Mouse (Mus musculus): ENCODE results near the gene Gsdma.
A peak's percentile ranks its signal among the peaks of the same experiment; 100 is the strongest.
"Not testable (repeated sequence)": the region's sequence is repeated elsewhere in the genome, so short reads cannot be mapped to it uniquely, and the experiment has no call there.

The Gsdma gene

GRCm38 (mm10) chr11:98709001-98709741 is 45.0 kb downstream of the Gsdma start:
- no peak for DNase-seq (ENCODE audit: low spot score in 2 of 2)

DNA sequence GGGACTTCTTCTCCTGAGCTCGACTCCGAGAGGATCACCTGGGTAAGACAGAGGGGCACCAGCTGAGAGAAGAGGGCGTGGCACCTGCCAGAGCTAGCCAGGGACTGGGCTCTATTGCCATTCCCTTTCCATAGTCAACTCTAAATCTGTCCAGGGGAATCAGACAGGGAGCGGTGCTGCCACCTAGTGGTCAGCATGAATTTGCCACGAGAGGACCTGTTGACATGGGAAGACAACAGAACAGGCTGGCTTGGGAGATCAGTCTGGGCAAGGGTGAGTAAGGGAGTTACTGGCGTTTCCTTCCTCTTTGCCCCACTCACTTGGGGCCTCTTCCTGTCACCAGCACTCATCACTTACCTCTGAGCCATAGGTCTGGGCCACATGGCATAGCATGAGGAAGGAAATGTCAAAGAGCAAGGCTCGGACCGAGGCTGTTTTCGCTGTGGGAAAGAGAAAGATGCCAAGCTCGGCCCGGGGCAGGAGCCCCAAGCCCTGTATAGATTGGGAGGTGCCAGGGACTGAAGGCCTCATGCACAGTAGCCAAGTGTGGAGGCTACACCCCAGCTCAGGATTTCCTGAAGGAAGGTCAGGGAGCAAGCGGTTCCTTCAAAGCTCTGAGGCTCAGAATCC is 46.4 kb downstream of the Gsdma start:
- peak; percentile 76 to 88 for DNase-seq (ENCODE audit: low spot score in 2 of 2)

DNA sequence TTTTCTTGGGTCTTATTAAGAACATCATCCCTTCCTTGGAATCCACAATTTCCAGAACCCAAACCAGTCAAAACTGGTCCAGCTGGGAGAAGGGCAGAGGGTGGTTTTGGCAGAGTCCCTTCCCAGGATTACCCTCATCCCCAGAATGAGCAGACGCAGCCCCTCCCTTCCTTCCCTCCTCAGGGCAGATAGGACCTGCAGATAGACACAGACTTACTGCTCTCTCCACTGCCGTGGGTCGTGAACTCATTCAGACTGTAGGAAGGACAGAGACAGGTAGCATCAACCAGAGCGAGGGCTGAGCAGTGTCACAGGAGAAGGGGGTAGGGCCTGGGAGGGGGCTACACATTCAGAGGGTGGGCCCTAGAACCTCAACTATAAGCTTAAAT is 46.9 kb downstream of the Gsdma start:
- DNase-seq (ENCODE audit: low spot score in 2 of 2): no peak

- DNase-seq (ENCODE audit: low spot score in 2 of 2): not testable (repeated sequence)
These were observed 47.9 kb downstream of the Gsdma start for GRCm38 (mm10) chr11:98712009-98712408.

DNA sequence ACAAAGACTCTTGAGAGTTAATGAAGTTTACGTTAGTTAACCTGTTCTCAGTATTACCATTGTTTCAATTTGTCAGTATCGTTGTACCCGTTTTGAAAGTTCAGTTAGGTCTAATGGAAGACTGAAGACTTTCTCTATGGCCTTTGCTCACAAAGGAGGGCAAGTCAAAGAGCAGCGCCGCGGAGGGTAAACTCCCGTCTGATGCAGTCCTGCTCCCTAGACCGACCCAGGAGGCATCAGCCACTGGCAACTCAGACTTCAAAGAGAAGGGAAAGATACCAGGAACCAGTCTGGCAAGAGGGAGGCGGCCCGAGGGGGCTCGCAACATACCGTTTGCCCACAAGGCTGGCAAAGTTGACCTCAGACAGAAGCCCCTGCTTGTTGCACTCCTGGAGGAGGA is 49.6 kb downstream of the Gsdma start:
- DNase-seq (ENCODE audit: low spot score in 2 of 2): no peak

DNA sequence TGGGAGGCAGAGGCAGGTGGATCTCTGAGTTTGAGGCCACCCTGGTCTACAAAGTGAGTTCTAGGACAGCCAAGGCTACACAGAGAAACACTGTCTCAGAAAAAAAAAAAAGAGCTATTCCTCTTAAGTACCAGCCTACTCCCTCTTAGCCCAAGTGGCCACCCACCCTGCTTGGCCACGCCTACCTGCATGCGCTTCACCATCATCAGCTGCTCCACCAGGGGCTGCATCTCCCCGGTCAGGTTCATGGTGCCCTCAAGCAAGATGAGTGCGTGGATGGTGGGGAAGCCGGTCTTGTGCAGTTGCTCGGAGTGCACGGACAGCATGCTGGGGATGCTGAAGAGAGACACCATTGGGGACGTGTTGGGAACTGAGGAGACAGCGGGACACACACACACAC is 51.8 kb downstream of the Gsdma start:
- DNase-seq (ENCODE audit: low spot score in 2 of 2): no peak

DNA sequence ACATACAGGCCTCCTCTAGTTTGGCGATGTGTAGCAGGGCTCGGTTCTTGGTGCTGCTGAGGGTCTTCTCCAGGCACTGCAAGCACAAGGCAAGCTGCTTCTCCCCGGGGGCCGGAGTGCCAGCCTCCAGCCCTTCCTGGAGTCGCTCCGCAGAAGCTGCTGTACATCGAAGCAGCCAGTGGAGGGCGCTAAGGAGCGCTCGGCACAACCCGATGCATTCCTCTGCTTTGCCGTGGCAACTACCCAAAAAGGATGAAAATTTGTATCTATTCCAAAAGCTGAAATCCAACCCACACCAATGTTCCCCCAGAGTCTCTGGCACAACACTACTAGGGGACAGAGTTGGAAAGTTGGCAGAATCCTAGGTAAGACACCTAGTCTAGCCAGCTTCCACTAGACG is 53.8 kb downstream of the Gsdma start:
- DNase-seq (ENCODE audit: low spot score in 2 of 2): peak; percentile 33 to 76

- DNase-seq (ENCODE audit: low spot score in 2 of 2): no peak
These were observed 56.6 kb downstream of the Gsdma start for GRCm38 (mm10) chr11:98720756-98721155.

DNA sequence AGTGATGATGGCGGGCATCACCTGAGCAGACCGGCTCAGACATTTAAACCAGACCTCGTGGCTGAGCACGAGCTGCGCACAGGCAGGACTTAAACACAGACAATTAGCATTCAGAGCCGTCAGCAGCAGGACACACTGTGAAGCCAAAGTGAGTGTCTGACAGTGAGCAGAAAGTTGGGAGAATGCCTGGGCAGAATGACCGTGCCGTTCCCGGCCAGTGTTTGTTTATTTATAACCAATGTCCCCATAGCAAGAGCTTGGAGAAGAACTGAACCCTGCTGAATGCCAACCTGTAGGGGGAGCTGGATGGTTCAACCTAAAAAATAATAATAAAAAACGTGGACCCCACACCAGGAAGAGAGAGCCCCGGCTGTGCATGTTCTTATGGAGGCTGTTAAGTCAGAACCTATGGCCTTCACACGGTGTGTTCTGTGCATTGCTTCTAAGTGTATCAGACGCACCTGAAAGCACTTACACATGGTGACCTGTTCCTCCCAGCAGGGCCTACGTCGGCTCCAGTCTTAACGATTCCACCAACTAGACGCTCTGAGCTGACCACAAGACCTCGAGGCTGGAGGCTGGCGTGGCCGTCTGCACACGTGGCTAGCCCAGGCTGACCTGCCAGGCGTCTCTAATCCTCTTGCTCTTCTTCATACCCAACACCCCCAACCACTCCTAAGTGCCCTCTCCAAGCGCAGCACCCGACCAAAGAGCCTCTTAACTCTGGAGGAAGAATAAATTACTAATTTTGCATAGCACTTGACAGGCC is 57.5 kb downstream of the Gsdma start:
- DNase-seq (ENCODE audit: low spot score in 2 of 2): no peak

DNA sequence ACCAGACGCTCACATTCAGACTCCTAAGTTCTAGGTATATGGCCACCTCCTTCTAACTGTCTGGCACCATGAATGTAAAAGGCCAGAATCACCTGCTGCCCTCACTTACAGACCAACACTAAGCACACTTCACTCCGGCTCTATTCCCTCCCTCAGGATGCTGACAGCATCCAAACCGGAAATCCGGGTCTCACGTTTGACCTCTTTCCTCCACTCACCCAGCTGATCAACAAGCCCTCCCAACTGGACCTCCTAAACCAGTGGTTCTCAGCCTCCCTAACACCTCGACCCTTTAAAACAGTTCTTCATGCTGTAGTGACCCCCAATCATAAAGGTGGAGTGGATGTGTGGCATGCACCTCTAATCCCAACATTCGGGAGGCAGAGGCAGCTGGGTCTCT is 58.9 kb downstream of the Gsdma start:
- DNase-seq (ENCODE audit: low spot score in 2 of 2): no peak

- DNase-seq (ENCODE audit: low spot score in 2 of 2): no peak
These were observed 61.9 kb downstream of the Gsdma start for GRCm38 (mm10) chr11:98725926-98726506.

Data from spleen, postnatal 10 days (tissue).